Comparison of ENCODE assay signal across 30 mouse cellular contexts in the genomic region with DNA sequence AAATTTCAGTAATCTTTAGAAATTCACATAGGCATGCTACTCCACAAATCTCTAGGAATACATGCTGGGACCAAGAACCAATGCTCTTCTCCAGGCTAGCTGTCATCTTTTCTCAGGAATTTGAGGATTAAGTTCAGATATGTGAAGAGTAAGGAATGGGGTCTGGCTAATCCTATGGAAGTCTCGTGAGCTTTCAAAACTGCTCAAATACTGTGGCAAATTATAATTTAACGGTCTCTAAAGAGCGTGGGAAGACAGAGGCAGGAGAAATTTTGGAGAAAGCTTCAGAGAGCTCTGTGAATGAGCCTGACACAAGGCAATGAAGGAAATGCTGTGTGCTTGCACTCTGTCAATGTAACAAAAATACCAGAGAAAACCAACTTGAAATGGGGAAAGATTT. TPM values are rescaled to one million over a fixed set of nuclear protein-coding genes. Genes with fewer than 3 reads are reported as not detected.
DNase-seq lines count a peak whose midpoint lies in the region; ATAC-seq and TF ChIP-seq lines count a peak whose summit lies in the region.
"Had no signal": no experiment of that assay in that cellular context is flagged by ENCODE, and none has a peak within 500 bp of the region (broad histone marks: within the 10 kb centered on the region; RNA-seq: fewer than 3 reads in every experiment).

No protein-coding gene starts in this region.

- H3K4me3 ChIP-seq in embryonic facial prominence, embryonic 14.5 days (ENCODE audit: low read depth, low read length), result no peak overlapping the region
- no peak overlapping the region for H3K4me3 ChIP-seq in embryonic facial prominence, embryonic 10.5 days
- H3K4me3 ChIP-seq in midbrain, embryonic 10.5 days, result no peak overlapping the region
- no peak overlapping the region for H3K4me3 ChIP-seq in midbrain, postnatal 0 days (ENCODE audit: low read depth, low read length)
- no peak overlapping the region for H3K4me3 ChIP-seq in midbrain, embryonic 12.5 days
- no peak overlapping the region for H3K4me3 ChIP-seq in midbrain, embryonic 14.5 days (replicated peaks; ENCODE audit: low read depth, low read length)
- no peak overlapping the region for H3K4me3 ChIP-seq in midbrain, embryonic 16.5 days (ENCODE audit: low read depth, low read length)
- H3K4me3 ChIP-seq in cerebellum, adult 2 months (replicated peaks; ENCODE audit: insufficient read depth, low read depth, low read length), result no peak overlapping the region
- H3K4me3 ChIP-seq: embryonic facial prominence, embryonic 13.5 days; forebrain, embryonic 13.5 days; forebrain, embryonic 15.5 days had no signal

- no peak overlapping the region for H3K27ac ChIP-seq in embryonic facial prominence, embryonic 14.5 days (replicated peaks; ENCODE audit: low read depth, low read length)
- no peak overlapping the region for H3K27ac ChIP-seq in embryonic facial prominence, embryonic 10.5 days (replicated peaks)
- H3K27ac ChIP-seq in midbrain, embryonic 10.5 days (replicated peaks), result peak overlapping the region; percentile 68; the same call in 1 of the 2 replicates
- H3K27ac ChIP-seq in midbrain, postnatal 0 days (ENCODE audit: low read depth, low read length), result no peak overlapping the region
- H3K27ac ChIP-seq in midbrain, embryonic 12.5 days (replicated peaks), result peak overlapping the region; percentile 39
- no peak overlapping the region for H3K27ac ChIP-seq in midbrain, embryonic 14.5 days (replicated peaks; ENCODE audit: low read depth, low read length)
- no peak overlapping the region for H3K27ac ChIP-seq in midbrain, embryonic 16.5 days (ENCODE audit: low read length)
- H3K27ac ChIP-seq in cerebellum, adult 2 months (ENCODE audit: insufficient read depth, low read length), result no peak overlapping the region
- H3K27ac ChIP-seq: embryonic facial prominence, embryonic 13.5 days; forebrain, embryonic 13.5 days; forebrain, embryonic 15.5 days had no signal

- ATAC-seq in embryonic facial prominence, embryonic 14.5 days (ENCODE audit: low read depth), result peak; percentile 50
- no peak for ATAC-seq in midbrain, postnatal 0 days (ENCODE audit: low FRiP score)
- ATAC-seq in midbrain, embryonic 12.5 days (ENCODE audit: low FRiP score, low read depth), result peak; percentile 74
- ATAC-seq in midbrain, embryonic 14.5 days (ENCODE audit: low FRiP score, low TSS enrichment), result no peak; the same call in 1 of the 2 replicates
- peak; percentile 11; the same call in 1 of the 2 replicates for ATAC-seq in midbrain, embryonic 16.5 days
- ATAC-seq: activated CD4-positive, CD25-positive, alpha-beta regulatory T cell, adult 4 months; CD4-positive, CD25-positive, alpha-beta regulatory T cell, adult 4 months; forebrain, embryonic 13.5 days; forebrain, embryonic 15.5 days; forebrain, postnatal 0 days; Patski had no signal

- no peak overlapping the region for H3K9ac ChIP-seq in embryonic facial prominence, embryonic 14.5 days (ENCODE audit: low read depth, low read length)
- no peak overlapping the region for H3K9ac ChIP-seq in midbrain, postnatal 0 days (replicated peaks; ENCODE audit: low read length, poor library complexity, severe bottlenecking)
- no peak overlapping the region for H3K9ac ChIP-seq in midbrain, embryonic 12.5 days (replicated peaks)
- H3K9ac ChIP-seq in midbrain, embryonic 14.5 days (replicated peaks; ENCODE audit: low read length), result no peak overlapping the region
- no peak overlapping the region for H3K9ac ChIP-seq in midbrain, embryonic 16.5 days (ENCODE audit: low read depth, low read length)
- H3K9ac ChIP-seq: embryonic facial prominence, embryonic 13.5 days; forebrain, embryonic 13.5 days; forebrain, embryonic 15.5 days; forebrain, postnatal 0 days had no signal

- no peaks in the 10 kb centered on the region for H3K4me1 ChIP-seq in embryonic facial prominence, embryonic 14.5 days (ENCODE audit: control insufficient read depth, insufficient read depth, low read length)
- peaks cover 13% of the 10 kb centered on the region; the same call in 1 of the 2 replicates for H3K4me1 ChIP-seq in embryonic facial prominence, embryonic 10.5 days
- H3K4me1 ChIP-seq in midbrain, embryonic 10.5 days, result peaks cover 34% of the 10 kb centered on the region
- no peaks in the 10 kb centered on the region for H3K4me1 ChIP-seq in midbrain, postnatal 0 days (ENCODE audit: insufficient read depth, low read length)
- H3K4me1 ChIP-seq in midbrain, embryonic 12.5 days, result no peaks in the 10 kb centered on the region
- H3K4me1 ChIP-seq in midbrain, embryonic 14.5 days (ENCODE audit: control insufficient read depth, insufficient read depth, low read length), result no peaks in the 10 kb centered on the region
- no peaks in the 10 kb centered on the region for H3K4me1 ChIP-seq in midbrain, embryonic 16.5 days (ENCODE audit: control insufficient read depth, insufficient read depth, low read length)
- no peaks in the 10 kb centered on the region for H3K4me1 ChIP-seq in cerebellum, adult 2 months (ENCODE audit: control insufficient read depth, insufficient read depth, low read length)
- H3K4me1 ChIP-seq: embryonic facial prominence, embryonic 13.5 days; forebrain, embryonic 13.5 days; forebrain, embryonic 15.5 days had no signal

- no peak for TF ChIP-seq CTCF in midbrain, postnatal 0 days (IDR thresholded peaks at IDR 0.05)
- no peak for TF ChIP-seq CTCF in cerebellum, adult 2 months (IDR thresholded peaks at IDR 0.05; ENCODE audit: borderline replicate concordance, insufficient read depth, low read depth, low read length)

- H3K4me2 ChIP-seq in embryonic facial prominence, embryonic 14.5 days (ENCODE audit: low read depth, low read length), result no peak overlapping the region
- no peak overlapping the region for H3K4me2 ChIP-seq in midbrain, postnatal 0 days (ENCODE audit: low read depth, low read length, poor library complexity, severe bottlenecking)
- H3K4me2 ChIP-seq in midbrain, embryonic 12.5 days (replicated peaks), result no peak overlapping the region
- H3K4me2 ChIP-seq in midbrain, embryonic 14.5 days (ENCODE audit: low read length), result no peak overlapping the region
- no peak overlapping the region for H3K4me2 ChIP-seq in midbrain, embryonic 16.5 days (ENCODE audit: low read length)
- H3K4me2 ChIP-seq: embryonic facial prominence, embryonic 13.5 days; forebrain, embryonic 13.5 days; forebrain, embryonic 15.5 days had no signal

- no peak for TF ChIP-seq POLR2A in cerebellum, adult 2 months (IDR thresholded peaks at IDR 0.05; ENCODE audit: borderline replicate concordance, insufficient read depth, low read length)

- no peaks in the 10 kb centered on the region for H3K9me3 ChIP-seq in embryonic facial prominence, embryonic 14.5 days (ENCODE audit: control insufficient read depth, low read length)
- no peaks in the 10 kb centered on the region for H3K9me3 ChIP-seq in embryonic facial prominence, embryonic 10.5 days
- H3K9me3 ChIP-seq in midbrain, embryonic 10.5 days (replicated peaks), result no peaks in the 10 kb centered on the region
- no peaks in the 10 kb centered on the region for H3K9me3 ChIP-seq in midbrain, postnatal 0 days (ENCODE audit: low read length)
- no peaks in the 10 kb centered on the region for H3K9me3 ChIP-seq in midbrain, embryonic 12.5 days
- H3K9me3 ChIP-seq in midbrain, embryonic 14.5 days (ENCODE audit: control insufficient read depth, low read length), result no peaks in the 10 kb centered on the region
- no peaks in the 10 kb centered on the region for H3K9me3 ChIP-seq in midbrain, embryonic 16.5 days (replicated peaks; ENCODE audit: control insufficient read depth, low read length, poor library complexity, severe bottlenecking)
- H3K9me3 ChIP-seq: embryonic facial prominence, embryonic 13.5 days; forebrain, embryonic 13.5 days; forebrain, embryonic 15.5 days had no signal

- no peak for DNase-seq in embryonic facial prominence, embryonic 14.5 days (ENCODE audit: low spot score)
- DNase-seq in embryonic facial prominence, embryonic 10.5 days (ENCODE audit: low spot score), result no peak
- DNase-seq in midbrain, embryonic 10.5 days (ENCODE audit: low spot score), result no peak
- no peak for DNase-seq in midbrain, postnatal 0 days (ENCODE audit: low spot score)
- no peak for DNase-seq in midbrain, embryonic 14.5 days
- no peak for DNase-seq in cerebellum, adult 2 months
- DNase-seq: adrenal gland, adult 8-10 months; adrenal gland, postnatal 14 days; adrenal gland, postnatal 36 days; B cell, adult 2 months; cerebellum, adult 11 months; cerebellum, adult 18-20 months; cerebellum, adult 9-10 months; cerebellum, postnatal 10 days; cerebellum, postnatal 25 days; forebrain, postnatal 0 days had no signal

- H3K36me3 ChIP-seq in embryonic facial prominence, embryonic 14.5 days (ENCODE audit: control insufficient read depth, insufficient read depth, low read length), result no peaks in the 10 kb centered on the region
- H3K36me3 ChIP-seq in embryonic facial prominence, embryonic 10.5 days (replicated peaks), result no peaks in the 10 kb centered on the region
- H3K36me3 ChIP-seq in midbrain, embryonic 10.5 days, result no peaks in the 10 kb centered on the region
- no peaks in the 10 kb centered on the region for H3K36me3 ChIP-seq in midbrain, postnatal 0 days (ENCODE audit: insufficient read depth, low read length)
- H3K36me3 ChIP-seq in midbrain, embryonic 12.5 days, result no peaks in the 10 kb centered on the region
- H3K36me3 ChIP-seq in midbrain, embryonic 14.5 days (ENCODE audit: control insufficient read depth, insufficient read depth, low read length), result no peaks in the 10 kb centered on the region
- no peaks in the 10 kb centered on the region for H3K36me3 ChIP-seq in midbrain, embryonic 16.5 days (ENCODE audit: control insufficient read depth, insufficient read depth, low read length)
- H3K36me3 ChIP-seq: embryonic facial prominence, embryonic 13.5 days; forebrain, embryonic 15.5 days; G1E had no signal

- 48% methylated on average over 3 of the region's 3 CpGs for WGBS in embryonic facial prominence, embryonic 14.5 days
- WGBS in embryonic facial prominence, embryonic 10.5 days, result 78% methylated on average over 3 of the region's 3 CpGs
- 66% methylated on average over 3 of the region's 3 CpGs for WGBS in midbrain, embryonic 10.5 days
- 33% methylated on average over 3 of the region's 3 CpGs for WGBS in midbrain, postnatal 0 days
- 51% methylated on average over 3 of the region's 3 CpGs for WGBS in midbrain, embryonic 12.5 days
- WGBS in midbrain, embryonic 14.5 days, result 32% methylated on average over 3 of the region's 3 CpGs
- 40% methylated on average over 3 of the region's 3 CpGs for WGBS in midbrain, embryonic 16.5 days
- 33% methylated on average over 3 of the region's 3 CpGs for WGBS in cerebellum, adult 2 months

- H3K27me3 ChIP-seq in embryonic facial prominence, embryonic 14.5 days (replicated peaks; ENCODE audit: control insufficient read depth, insufficient read depth, low read length), result no peaks in the 10 kb centered on the region
- no peaks in the 10 kb centered on the region for H3K27me3 ChIP-seq in embryonic facial prominence, embryonic 10.5 days (replicated peaks; ENCODE audit: low read depth, poor library complexity, severe bottlenecking)
- 0 out of 2 replicates have a peak, but pooled peaks cover 5% of the 10 kb centered on the region for H3K27me3 ChIP-seq in midbrain, embryonic 10.5 days (ENCODE audit: low read depth, poor library complexity, severe bottlenecking)
- H3K27me3 ChIP-seq in midbrain, postnatal 0 days (ENCODE audit: insufficient read depth, low read length), result no peaks in the 10 kb centered on the region
- H3K27me3 ChIP-seq in midbrain, embryonic 12.5 days, result no peaks in the 10 kb centered on the region
- H3K27me3 ChIP-seq in midbrain, embryonic 14.5 days (ENCODE audit: control insufficient read depth, insufficient read depth, low read length), result no peaks in the 10 kb centered on the region
- no peaks in the 10 kb centered on the region for H3K27me3 ChIP-seq in midbrain, embryonic 16.5 days (ENCODE audit: control insufficient read depth, insufficient read depth, low read depth, low read length)
- H3K27me3 ChIP-seq in cerebellum, adult 2 months (ENCODE audit: control insufficient read depth, insufficient read depth, low read length), result no peaks in the 10 kb centered on the region
- H3K27me3 ChIP-seq: CH12.LX; embryonic facial prominence, embryonic 13.5 days; forebrain, embryonic 13.5 days; forebrain, embryonic 15.5 days; Patski had no signal

RNA-seq across cellular contexts. Expression of a gene that starts 16.2 kb away (rescaled TPM):
- polyA plus RNA-seq in embryonic facial prominence, embryonic 14.5 days (2014; fragmentation: Nextera tagmentation; extraction: Ambion mirVana), result not detected in 2 replicates
- polyA plus RNA-seq in embryonic facial prominence, embryonic 10.5 days (2016; fragmentation: Nextera tagmentation; extraction: Ambion mirVana), result not detected in 2 replicates
- polyA plus RNA-seq in midbrain, embryonic 10.5 days (2016; fragmentation: Nextera tagmentation; extraction: Ambion mirVana), result not detected in 2 replicates
- total RNA-seq in midbrain, postnatal 0 days (2014; rRNA removed), result not detected in 2 replicates
- not detected in 2 replicates for polyA plus RNA-seq in midbrain, postnatal 0 days (2015; fragmentation: Nextera tagmentation; extraction: Ambion mirVana)
- polyA plus RNA-seq in midbrain, embryonic 12.5 days (2016; fragmentation: Nextera tagmentation; extraction: Ambion mirVana), result not detected in 2 replicates
- not detected in 2 replicates for polyA plus RNA-seq in midbrain, embryonic 14.5 days (2014; fragmentation: Nextera tagmentation; extraction: Ambion mirVana)
- not detected in 2 replicates for polyA plus RNA-seq in midbrain, embryonic 16.5 days (2015; fragmentation: Nextera tagmentation; extraction: Ambion mirVana)
- not detected in 2 replicates for polyA plus RNA-seq in cerebellum, adult 2 months (2012; rRNA removed)
- total RNA-seq: adrenal gland, adult 18-20 months; adrenal gland, adult 8-10 months; adrenal gland, postnatal 14 days; adrenal gland, postnatal 36 days; CH12.LX; forebrain, postnatal 0 days; G1E had no signal
- polyA plus RNA-seq: activated CD4-positive, CD25-positive, alpha-beta regulatory T cell, adult 4 months; CD4-positive, CD25-positive, alpha-beta regulatory T cell, adult 4 months; cortical plate, adult 2 months; embryonic facial prominence, embryonic 11.5 days; embryonic facial prominence, embryonic 13.5 days; forebrain, embryonic 11.5 days; forebrain, embryonic 13.5 days; forebrain, embryonic 15.5 days; forebrain, postnatal 0 days; G1E; Patski had no signal

RNA-seq across cellular contexts. Expression of a gene that starts 42.1 kb away (rescaled TPM):
- polyA plus RNA-seq in embryonic facial prominence, embryonic 14.5 days (2014; fragmentation: Nextera tagmentation; extraction: Ambion mirVana), result 7.2 and 8.2 TPM in 2 replicates
- 1.0 and 1.6 TPM in 2 replicates for polyA plus RNA-seq in embryonic facial prominence, embryonic 10.5 days (2016; fragmentation: Nextera tagmentation; extraction: Ambion mirVana)
- 1.7 and 3.8 TPM in 2 replicates for polyA plus RNA-seq in midbrain, embryonic 10.5 days (2016; fragmentation: Nextera tagmentation; extraction: Ambion mirVana)
- 22.3 and 24.8 TPM in 2 replicates for total RNA-seq in midbrain, postnatal 0 days (2014; rRNA removed)
- 36.3 and 40.4 TPM in 2 replicates for polyA plus RNA-seq in midbrain, postnatal 0 days (2015; fragmentation: Nextera tagmentation; extraction: Ambion mirVana)
- polyA plus RNA-seq in midbrain, embryonic 12.5 days (2016; fragmentation: Nextera tagmentation; extraction: Ambion mirVana), result 5.0 and 6.7 TPM in 2 replicates
- 8.6 and 16.2 TPM in 2 replicates for polyA plus RNA-seq in midbrain, embryonic 14.5 days (2014; fragmentation: Nextera tagmentation; extraction: Ambion mirVana)
- polyA plus RNA-seq in midbrain, embryonic 16.5 days (2015; fragmentation: Nextera tagmentation; extraction: Ambion mirVana), result 16.8 and 18.4 TPM in 2 replicates
- 2.1 and 3.3 TPM in 2 replicates for polyA plus RNA-seq in cerebellum, adult 2 months (2012; rRNA removed)
- total RNA-seq: CH12.LX, G1E had no signal
- polyA plus RNA-seq: activated CD4-positive, CD25-positive, alpha-beta regulatory T cell, adult 4 months; CD4-positive, CD25-positive, alpha-beta regulatory T cell, adult 4 months; G1E had no signal

Comparison
In these comparisons a context has a peak if more than half of its experiments do, and no peak if none do; other contexts are left out.
1. ATAC-seq: peak in embryonic facial prominence, embryonic 14.5 days (single experiment), midbrain, embryonic 12.5 days (single experiment) and midbrain, embryonic 16.5 days (single experiment); none in midbrain, postnatal 0 days (single experiment) and midbrain, embryonic 14.5 days (single experiment).
2. H3K27ac ChIP-seq: peak in midbrain, embryonic 10.5 days (single experiment) and midbrain, embryonic 12.5 days (single experiment); none in embryonic facial prominence, embryonic 14.5 days (single experiment), embryonic facial prominence, embryonic 10.5 days (single experiment), midbrain, postnatal 0 days (single experiment), midbrain, embryonic 14.5 days (single experiment), midbrain, embryonic 16.5 days (single experiment) and cerebellum, adult 2 months (single experiment).